Mouse (Mus musculus) cerebellum, postnatal 4 days (tissue): ENCODE results near the gene Tstd2.
A peak's percentile ranks its signal among the peaks of the same experiment; 100 is the strongest.

Source experiments
- DNase-seq, 2 experiments: peaks; one replicate each; pipeline ENCODE4 v3.0.0; 2022; ENCODE audit warnings: low spot score in 2 of 2, mixed read lengths in 1 of 2

The Tstd2 gene

DNA sequence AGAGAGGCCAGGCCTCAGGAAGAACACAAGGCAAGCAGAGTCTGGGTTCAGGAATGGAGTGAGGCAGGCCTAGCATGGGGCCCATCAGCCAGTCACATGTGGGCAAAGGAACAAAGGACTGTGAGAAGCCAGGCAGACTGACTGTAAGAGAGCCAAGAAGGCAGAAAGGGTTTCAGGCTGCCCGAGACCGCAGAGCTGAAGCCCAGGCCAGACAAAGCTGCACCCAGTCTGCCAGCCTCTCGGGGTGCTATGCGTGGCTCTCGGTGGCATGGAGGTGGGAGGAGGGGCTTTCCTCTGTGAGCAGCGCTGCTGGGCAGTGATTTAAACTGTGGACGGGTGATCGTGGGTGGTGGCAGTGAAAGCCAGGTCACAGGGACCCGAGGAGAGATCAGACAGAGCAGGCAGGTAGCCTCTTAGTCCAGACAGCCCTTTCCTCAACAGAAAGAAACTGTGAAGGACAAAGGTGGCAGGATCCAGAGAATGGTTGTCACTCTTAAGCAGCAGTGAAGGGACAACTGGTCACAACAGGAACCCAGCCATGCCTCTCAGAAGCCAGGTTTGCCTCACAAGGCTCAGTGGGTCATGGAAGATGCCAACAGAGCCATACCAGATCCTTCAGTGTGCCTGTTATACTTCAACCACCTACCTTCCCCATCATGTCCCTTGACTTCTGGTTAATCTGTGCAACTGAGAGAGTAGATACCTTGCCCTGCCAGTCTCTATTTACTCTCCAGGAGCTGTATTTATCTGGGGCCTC lies 53.9 kb downstream of the Tstd2 start:
- DNase-seq = peak in 1 of 2 experiments; percentile 28

DNA sequence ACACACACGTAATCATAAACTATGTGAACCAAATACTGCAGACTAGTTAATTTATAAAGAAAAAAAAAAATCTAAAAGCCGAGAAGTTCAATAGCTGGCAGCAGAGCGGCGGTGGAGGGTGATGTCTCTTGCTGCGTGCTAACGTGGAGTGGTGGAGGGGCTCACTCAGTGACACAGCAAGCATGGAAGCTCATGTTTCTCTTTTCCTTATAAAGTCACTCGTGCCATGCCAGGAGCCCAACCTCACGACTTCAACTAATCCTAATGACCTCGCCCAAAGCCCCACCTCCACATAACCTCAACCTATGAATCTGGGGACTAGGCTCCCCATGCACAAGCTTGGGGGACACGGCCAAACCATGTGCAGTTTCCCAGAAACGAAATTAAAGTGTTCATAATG lies 55.9 kb downstream of the Tstd2 start:
- DNase-seq = no peak

DNA sequence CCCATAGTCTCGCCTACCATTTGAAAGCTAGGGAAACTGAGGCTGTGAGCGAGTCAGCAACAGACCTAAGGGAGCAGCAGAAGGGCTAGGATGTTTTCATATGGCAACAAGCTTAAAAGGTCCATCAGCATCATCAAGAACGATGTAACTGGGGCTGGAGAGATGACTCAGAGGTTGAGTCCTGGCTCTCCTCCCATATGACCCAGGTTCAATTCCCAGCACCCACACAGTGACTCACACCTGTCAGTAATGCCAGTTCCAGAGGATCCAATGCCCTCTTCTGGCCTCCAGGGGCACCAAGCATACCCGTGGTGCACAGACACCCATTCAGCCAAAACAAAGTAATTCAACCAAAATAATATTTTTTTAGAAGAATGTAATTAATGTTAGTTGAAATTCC lies 58.2 kb downstream of the Tstd2 start:
- no peak for DNase-seq

DNA sequence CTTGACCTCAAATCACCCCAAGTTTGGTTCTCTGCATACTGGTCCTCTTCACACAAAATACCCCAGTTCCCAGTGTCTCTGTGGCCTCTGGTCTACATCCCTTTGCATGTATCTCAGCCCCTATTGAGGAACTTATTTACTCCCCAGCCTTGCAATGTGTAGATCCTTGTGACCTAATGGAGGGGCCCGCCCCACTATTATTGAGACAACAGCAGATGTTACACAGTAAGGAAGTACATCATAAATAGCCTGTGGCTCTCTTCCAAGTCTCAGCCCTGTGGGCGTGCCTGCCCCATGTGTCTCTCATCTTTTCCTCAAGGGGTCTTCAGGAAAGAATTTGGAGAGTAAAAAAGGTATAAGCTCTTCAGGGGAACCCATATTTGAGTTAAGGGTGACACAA lies 61.6 kb downstream of the Tstd2 start:
- DNase-seq = no peak

DNA sequence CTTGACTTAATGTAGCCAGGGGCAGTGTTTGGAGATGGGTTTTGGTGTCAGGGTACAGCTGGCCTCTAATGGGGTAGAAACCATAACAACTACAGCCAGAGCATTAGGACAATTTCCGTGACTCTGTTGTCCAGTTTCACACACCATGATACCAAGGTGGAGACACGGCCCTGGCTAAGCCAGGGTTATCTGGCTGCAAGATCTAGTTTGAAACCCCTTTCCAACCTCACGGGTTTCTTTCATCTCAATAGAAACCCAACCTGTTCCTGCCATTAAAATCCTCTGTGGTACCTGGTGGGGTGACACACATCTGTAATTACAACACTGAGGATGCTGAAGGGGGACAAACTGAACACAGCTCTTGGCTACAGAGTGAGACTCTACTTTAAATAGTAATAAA lies 62.8 kb downstream of the Tstd2 start:
- DNase-seq = no peak

DNA sequence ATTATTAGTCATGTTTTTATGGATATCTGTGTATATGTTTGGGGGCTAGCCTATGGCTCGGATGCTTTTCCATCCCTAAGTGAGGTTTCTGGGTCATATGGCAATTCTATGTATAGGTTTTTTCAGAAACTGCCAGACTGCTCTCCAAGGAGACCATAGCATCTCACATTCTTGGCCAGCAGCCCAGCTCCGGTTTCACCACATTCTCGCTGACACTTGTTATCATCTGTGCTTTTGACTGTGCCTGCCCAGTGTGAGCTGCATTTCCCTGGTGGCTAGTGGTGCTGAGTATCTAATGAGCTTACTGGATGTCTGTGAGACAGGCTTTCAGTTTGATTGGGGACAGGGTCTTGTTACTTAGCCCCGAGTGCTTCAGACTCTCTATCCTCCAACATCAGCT lies 64.8 kb downstream of the Tstd2 start:
- DNase-seq = no peak

DNA sequence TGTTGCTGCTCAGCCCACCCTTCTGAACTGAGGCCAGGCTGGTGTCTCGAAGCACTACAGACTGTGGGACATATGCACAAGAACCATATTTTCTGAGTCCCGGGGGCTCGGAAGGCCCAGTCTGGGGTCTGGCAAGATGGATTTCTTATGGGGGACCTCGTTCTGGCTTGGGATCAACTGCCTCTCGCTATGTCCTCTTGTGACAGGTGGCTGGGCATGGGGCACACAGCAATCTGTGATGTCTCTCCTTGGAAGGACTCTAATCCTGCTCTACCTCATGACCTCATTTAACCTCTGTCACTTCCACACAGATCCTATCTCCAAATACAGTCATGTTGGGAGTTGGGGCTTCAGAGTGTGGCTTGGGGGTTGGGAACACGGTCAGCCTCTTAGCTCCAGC lies 65.9 kb downstream of the Tstd2 start:
- DNase-seq = no peak

DNA sequence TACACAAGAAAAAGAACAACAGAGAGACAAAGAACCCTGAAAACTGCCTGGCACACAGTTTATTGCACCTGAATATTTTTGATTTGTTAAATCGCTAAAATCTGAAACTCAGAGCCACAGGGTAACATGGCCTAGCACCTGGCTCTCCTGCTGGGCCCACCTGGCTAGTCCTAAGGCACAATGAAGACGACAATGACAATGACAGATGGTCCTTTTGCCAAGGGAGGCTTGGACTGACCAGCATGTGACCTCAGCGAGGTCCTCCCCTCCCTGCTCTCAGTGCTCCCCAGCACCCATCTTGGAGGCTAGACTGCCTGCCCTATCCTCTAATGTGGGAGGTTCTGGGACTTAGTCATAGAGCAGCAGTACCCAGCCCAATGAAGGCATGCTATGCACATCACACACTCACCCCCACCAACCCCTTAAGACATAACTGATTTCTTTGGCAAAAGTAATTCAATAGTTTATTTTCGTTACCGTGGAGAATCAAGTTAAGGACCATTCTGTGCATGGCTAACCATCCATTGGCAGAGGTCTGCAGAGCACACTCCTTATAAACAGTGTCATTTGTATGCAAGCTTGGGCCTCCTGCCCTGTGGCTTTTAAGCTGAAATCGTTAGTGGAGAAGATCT lies 68.5 kb downstream of the Tstd2 start:
- DNase-seq = no peak

DNA sequence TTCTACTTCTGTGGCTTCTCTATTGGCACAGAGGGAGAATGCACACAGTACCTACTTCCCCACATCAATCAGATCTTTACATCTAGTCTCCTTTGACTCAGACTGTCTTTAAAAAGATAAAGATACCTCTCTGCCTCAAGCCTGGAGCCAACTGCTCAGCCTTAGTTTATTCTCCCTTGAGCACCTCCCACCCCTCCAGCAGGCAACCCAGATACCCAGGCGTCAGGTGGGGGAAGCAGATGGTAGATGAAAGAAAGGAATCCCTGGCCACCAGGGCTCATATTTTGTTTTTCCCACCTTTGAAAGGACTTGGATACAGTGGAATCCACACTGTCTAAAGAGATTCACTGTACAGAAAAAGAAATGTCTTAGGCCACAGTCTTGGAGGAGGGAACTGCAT lies 69.9 kb downstream of the Tstd2 start:
- no peak for DNase-seq

DNA sequence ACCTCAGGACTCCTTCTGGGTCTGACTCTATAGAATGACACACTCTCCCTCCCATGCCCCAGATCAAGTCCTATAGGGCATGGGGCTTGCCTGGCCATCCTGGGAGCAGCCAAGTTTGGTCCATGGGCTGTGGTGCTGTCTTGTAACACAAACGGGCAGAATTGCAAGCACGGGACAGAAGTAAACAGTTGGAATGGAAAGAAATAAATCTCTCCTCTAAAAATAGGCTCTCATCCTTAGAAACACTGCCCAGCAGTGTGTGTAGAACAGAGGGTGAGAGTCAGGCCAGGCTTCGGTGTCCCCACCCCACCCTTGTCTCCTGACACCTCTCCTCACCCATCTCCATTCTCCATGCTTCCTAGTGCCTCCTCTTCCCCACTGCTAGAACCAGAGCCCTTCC lies 70.4 kb downstream of the Tstd2 start:
- DNase-seq = no peak

DNA sequence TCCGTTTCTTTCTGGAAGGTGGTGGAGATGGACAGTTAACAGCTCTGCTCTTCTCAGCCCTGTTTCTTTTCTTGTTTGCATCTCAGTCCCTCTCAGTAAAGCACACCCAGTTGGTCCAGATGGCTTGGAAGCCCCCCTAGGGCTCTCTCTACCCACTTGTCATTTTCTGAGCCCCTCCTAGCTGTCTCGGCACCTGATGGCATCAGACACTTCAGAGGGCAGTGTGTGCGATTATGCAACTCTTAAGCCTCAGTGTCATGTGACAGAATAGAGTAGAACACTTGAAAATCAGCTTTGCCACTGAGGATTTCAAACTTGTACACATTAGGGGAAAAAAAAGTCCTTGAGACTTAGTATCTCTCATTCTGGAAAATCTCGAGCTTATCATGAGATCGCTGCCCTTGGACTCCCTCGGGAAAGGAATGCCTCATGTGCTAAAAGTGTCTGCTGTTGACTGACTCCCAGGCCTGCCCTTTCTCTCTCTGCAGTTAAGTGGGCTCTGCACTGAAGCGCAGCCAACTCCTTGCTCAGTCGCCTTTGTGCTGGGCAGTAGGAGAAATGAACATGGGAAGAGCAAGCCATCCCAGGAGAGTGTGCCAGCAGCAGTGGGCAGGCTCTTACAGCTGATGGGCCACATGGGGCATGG lies 72.7 kb downstream of the Tstd2 start:
- no peak for DNase-seq

DNA sequence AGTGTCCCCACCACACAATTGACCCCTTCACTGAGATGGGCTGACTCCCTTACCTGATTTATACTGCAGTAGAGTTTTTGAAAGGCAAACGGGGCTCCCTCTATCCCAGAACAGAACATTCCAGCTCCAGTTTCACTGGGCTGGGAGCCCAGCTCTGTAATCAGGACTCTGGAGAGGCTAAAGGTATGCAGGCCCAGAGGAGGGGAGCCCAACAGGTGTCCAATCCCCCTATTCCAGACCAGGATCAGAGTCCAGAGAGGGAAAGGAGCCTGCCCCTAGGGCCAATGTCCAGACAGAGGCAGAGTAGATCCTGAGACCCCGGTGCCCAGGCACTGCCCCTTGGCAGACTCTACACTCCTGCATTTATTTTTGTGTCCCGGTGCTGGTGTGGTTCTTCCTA lies 73.5 kb downstream of the Tstd2 start:
- DNase-seq = no peak
